Mouse (Mus musculus) forebrain, embryonic 11.5 days (tissue): ENCODE results near the gene Ntpcr. TPM values are rescaled to one million over a fixed set of nuclear protein-coding genes. Genes with fewer than 3 reads are reported as not detected.

Experiments
- ATAC-seq: fragments of 200-750 bp; cut with Nextera tagmentation; replicated peaks from 2 replicates; pipeline ENCODE4 v1.8.0; 2017; ENCODE audit warnings: moderate TSS enrichment; ENCODE audit not compliant: low FRiP score
- DNase-seq: peaks from one replicate; pipeline ENCODE4 v3.0.0-alpha.2; 2017; ENCODE audit warnings: low spot score
- H3K27ac ChIP-seq: fragments of 300-500 bp; sonication (generic); 2 replicates; pipeline ENCODE4 v1.5.1; 2014; ENCODE audit warnings: low read depth, low read length
- H3K27me3 ChIP-seq: fragments of 300-500 bp; sonication (generic); 2 replicates; pipeline ENCODE4 v1.6.1; 2014; ENCODE audit warnings: mild to moderate bottlenecking, low read length, mixed read lengths; ENCODE audit not compliant: control insufficient read depth, insufficient read depth
- H3K36me3 ChIP-seq: fragments of 300-500 bp; sonication (generic); 2 replicates; pipeline ENCODE4 v1.6.1; 2014; ENCODE audit warnings: mild to moderate bottlenecking, low read length, moderate library complexity, mixed read lengths; ENCODE audit not compliant: control insufficient read depth, insufficient read depth
- H3K4me1 ChIP-seq: fragments of 300-500 bp; sonication (generic); replicated peaks from 2 replicates; pipeline ENCODE4 v1.6.1; 2014; ENCODE audit warnings: low read length, mixed read lengths; ENCODE audit not compliant: control insufficient read depth, insufficient read depth
- H3K4me2 ChIP-seq: fragments of 300-500 bp; sonication (generic); 2 replicates; pipeline ENCODE4 v1.6.1; 2014; ENCODE audit warnings: low read depth, mild to moderate bottlenecking, low read length, moderate library complexity, mixed read lengths; ENCODE audit not compliant: severe bottlenecking
- H3K4me3 ChIP-seq: fragments of 300-500 bp; sonication (generic); 2 replicates; pipeline ENCODE4 v1.5.1; 2014; ENCODE audit warnings: low read depth, low read length
- H3K9ac ChIP-seq: fragments of 300-500 bp; sonication (generic); 2 replicates; pipeline ENCODE4 v1.6.1; 2014; ENCODE audit warnings: low read length
- H3K9me3 ChIP-seq: fragments of 300-500 bp; sonication (generic); 2 replicates; pipeline ENCODE4 v1.6.1; 2016; ENCODE audit warnings: low read length, mixed read lengths; ENCODE audit not compliant: control insufficient read depth
- WGBS: fragments of 180-500 bp; shearing (Covaris S2); extraction: QIAGEN DNeasy Blood & Tissue Kit; methylation state at CpG from one replicate; pipeline ENCODE4 v1.1.7; 2014; 5-methylcytosine and 5-hydroxymethylcytosine counted together
- polyA plus RNA-seq: library from polyadenylated mRNA; unstranded; fragments of >200 nt; fragmentation: Nextera tagmentation; extraction: Ambion mirVana; gene quantifications from 2 replicates; pipeline ENCODE4 v1.2.1, GENCODE M21; 2014

Gene Ntpcr
- polyA plus RNA-seq, 1 experiment from 2014 or later: 16.5 TPM

- H3K27ac ChIP-seq: no peak overlapping the region
- H3K27me3 ChIP-seq: no peaks in the 10 kb centered on the region
- no peaks in the 10 kb centered on the region; the same call in 1 of the 2 replicates for H3K9me3 ChIP-seq
- no peaks in the 10 kb centered on the region for H3K4me1 ChIP-seq
- DNase-seq (peak; percentile 0), ATAC-seq (no peak)
- H3K36me3 ChIP-seq: no peaks in the 10 kb centered on the region
- no peak overlapping the region for H3K4me2 ChIP-seq
- 87% methylated on average over 6 of the region's 6 CpGs for WGBS
- no peak overlapping the region for H3K9ac ChIP-seq
- no peak overlapping the region for H3K4me3 ChIP-seq
Measured at GRCm38 (mm10) chr8:125695951-125696350, 33.8 kb upstream of the Ntpcr start.

GRCm38 (mm10) chr8:125699391-125700025, 30.3 kb upstream of the Ntpcr start:
- Histone ChIP-seq H3K36me3 (no peaks in the 10 kb centered on the region), H3K27me3 (no peaks in the 10 kb centered on the region), H3K4me1 (0 out of 2 replicates have a peak, but pooled peaks cover 2% of the 10 kb centered on the region), H3K4me2 (no peak overlapping the region), H3K9me3 (no peaks in the 10 kb centered on the region; the same call in 1 of the 2 replicates), H3K27ac (no peak overlapping the region), H3K4me3 (no peak overlapping the region), H3K9ac (no peak overlapping the region)
- WGBS: 73% methylated on average over 6 of the region's 6 CpGs
- ATAC-seq (no peak), DNase-seq (no peak)

- ATAC-seq (no peak), DNase-seq (no peak)
- 87% methylated on average over 7 of the region's 7 CpGs for WGBS
- no peaks in the 10 kb centered on the region; the same call in 1 of the 2 replicates for H3K9me3 ChIP-seq
- H3K4me3 ChIP-seq: no peak overlapping the region
- 0 out of 2 replicates have a peak, but pooled peaks cover 2% of the 10 kb centered on the region for H3K4me1 ChIP-seq
- H3K9ac ChIP-seq: no peak overlapping the region
- no peaks in the 10 kb centered on the region for H3K27me3 ChIP-seq
- H3K36me3 ChIP-seq: no peaks in the 10 kb centered on the region
- H3K27ac ChIP-seq: no peak overlapping the region
- no peak overlapping the region for H3K4me2 ChIP-seq
Measured at GRCm38 (mm10) chr8:125700407-125700806, 29.4 kb upstream of the Ntpcr start.

- 0 out of 2 replicates have a peak, but pooled peaks cover 2% of the 10 kb centered on the region for H3K4me1 ChIP-seq
- no peak overlapping the region for H3K4me2 ChIP-seq
- no peaks in the 10 kb centered on the region; the same call in 1 of the 2 replicates for H3K9me3 ChIP-seq
- H3K27ac ChIP-seq: no peak overlapping the region
- no peak overlapping the region for H3K4me3 ChIP-seq
- no peaks in the 10 kb centered on the region for H3K27me3 ChIP-seq
- ATAC-seq: no peak
- no peaks in the 10 kb centered on the region for H3K36me3 ChIP-seq
- no peak for DNase-seq
- H3K9ac ChIP-seq: no peak overlapping the region
- WGBS: 76% methylated on average over 15 of the region's 15 CpGs
Measured at GRCm38 (mm10) chr8:125702868-125703473, 26.8 kb upstream of the Ntpcr start.

GRCm38 (mm10) chr8:125704434-125704833, 25.3 kb upstream of the Ntpcr start:
- WGBS: 81% methylated on average over 6 of the region's 6 CpGs
- no peaks in the 10 kb centered on the region for H3K36me3 ChIP-seq
- 0 out of 2 replicates have a peak, but pooled peaks cover 2% of the 10 kb centered on the region for H3K4me1 ChIP-seq
- no peak overlapping the region for H3K4me3 ChIP-seq
- H3K4me2 ChIP-seq: no peak overlapping the region
- no peak for ATAC-seq
- H3K9me3 ChIP-seq: no peaks in the 10 kb centered on the region
- H3K27ac ChIP-seq: no peak overlapping the region
- no peak for DNase-seq
- no peak overlapping the region for H3K9ac ChIP-seq
- H3K27me3 ChIP-seq: no peaks in the 10 kb centered on the region

GRCm38 (mm10) chr8:125705816-125706215, 23.9 kb upstream of the Ntpcr start:
- Histone ChIP-seq H3K4me2 (no peak overlapping the region), H3K4me1 (0 out of 2 replicates have a peak, but pooled peaks cover 2% of the 10 kb centered on the region), H3K4me3 (no peak overlapping the region), H3K27ac (no peak overlapping the region), H3K27me3 (no peaks in the 10 kb centered on the region), H3K36me3 (no peaks in the 10 kb centered on the region), H3K9me3 (no peaks in the 10 kb centered on the region), H3K9ac (no peak overlapping the region)
- DNase-seq (no peak), ATAC-seq (no peak)
- WGBS: 85% methylated on average over 7 of the region's 7 CpGs

GRCm38 (mm10) chr8:125709171-125709570, 20.6 kb upstream of the Ntpcr start:
- Histone ChIP-seq H3K9ac (no peak overlapping the region), H3K27me3 (no peaks in the 10 kb centered on the region), H3K36me3 (no peaks in the 10 kb centered on the region), H3K4me3 (no peak overlapping the region), H3K9me3 (no peaks in the 10 kb centered on the region), H3K4me1 (no peaks in the 10 kb centered on the region), H3K27ac (no peak overlapping the region), H3K4me2 (no peak overlapping the region)
- ATAC-seq (no peak), DNase-seq (no peak)
- 91% methylated on average over 5 of the region's 5 CpGs for WGBS

- H3K9me3 ChIP-seq: no peaks in the 10 kb centered on the region
- WGBS: 92% methylated on average over 5 of the region's 5 CpGs
- H3K4me2 ChIP-seq: no peak overlapping the region
- ATAC-seq (no peak), DNase-seq (no peak)
- no peak overlapping the region for H3K4me3 ChIP-seq
- no peaks in the 10 kb centered on the region for H3K27me3 ChIP-seq
- H3K36me3 ChIP-seq: no peaks in the 10 kb centered on the region
- no peak overlapping the region for H3K9ac ChIP-seq
- H3K27ac ChIP-seq: no peak overlapping the region
- no peaks in the 10 kb centered on the region for H3K4me1 ChIP-seq
Measured at GRCm38 (mm10) chr8:125711514-125711913, 18.2 kb upstream of the Ntpcr start.

- Histone ChIP-seq H3K27ac (no peak overlapping the region), H3K9ac (no peak overlapping the region), H3K4me3 (no peak overlapping the region), H3K9me3 (no peaks in the 10 kb centered on the region), H3K36me3 (no peaks in the 10 kb centered on the region), H3K27me3 (no peaks in the 10 kb centered on the region), H3K4me2 (no peak overlapping the region), H3K4me1 (no peaks in the 10 kb centered on the region)
- ATAC-seq: no peak
- no peak for DNase-seq
- WGBS: 58% methylated on average over 4 of the region's 4 CpGs
Measured at GRCm38 (mm10) chr8:125716211-125716610, 13.6 kb upstream of the Ntpcr start.
